Mouse (Mus musculus) neural tube, embryonic 10.5 days (tissue): ENCODE measurements at regions not wholly inside any gene's neighbourhood (a gene's known extent, or its start where the extent isn't known, plus 50 kb on each side); places are given as distances from the start of the nearest gene placed in this dataset.

Experiments
- DNase-seq: peaks from one replicate; pipeline ENCODE4 v3.0.0-alpha.2; 2017; ENCODE audit warnings: low spot score; ENCODE audit errors: extremely low spot score

GRCm38 (mm10) chr9:51518376-51518775 is 189.7 kb upstream of the 1810046K07Rik start:
- DNase-seq = no peak

- DNase-seq = no peak
Observed at GRCm38 (mm10) chr9:51523471-51523870, 194.8 kb upstream of the 1810046K07Rik start.

- no peak for DNase-seq
Observed at GRCm38 (mm10) chr9:51525906-51526305, 197.2 kb upstream of the 1810046K07Rik start.

GRCm38 (mm10) chr9:51538894-51539293 is 210.2 kb upstream of the 1810046K07Rik start:
- DNase-seq = no peak

- DNase-seq = no peak
Observed at GRCm38 (mm10) chr9:51541940-51542339, 213.2 kb upstream of the 1810046K07Rik start.

- no peak for DNase-seq
Observed at GRCm38 (mm10) chr9:51572040-51572439, 193.1 kb upstream of the Arhgap20 start.

GRCm38 (mm10) chr9:51581601-51582000 is 183.5 kb upstream of the Arhgap20 start:
- no peak for DNase-seq

- DNase-seq = no peak
Observed at GRCm38 (mm10) chr9:51593707-51594106, 171.4 kb upstream of the Arhgap20 start.

GRCm38 (mm10) chr9:51598706-51599105 is 166.4 kb upstream of the Arhgap20 start:
- DNase-seq = no peak

- DNase-seq = no peak
Observed at GRCm38 (mm10) chr9:51608158-51608557, 157.0 kb upstream of the Arhgap20 start.

- no peak for DNase-seq
Observed at GRCm38 (mm10) chr9:51608697-51609456, 156.3 kb upstream of the Arhgap20 start.

- DNase-seq = no peak
Observed at GRCm38 (mm10) chr9:51626156-51626555, 139.0 kb upstream of the Arhgap20 start.

GRCm38 (mm10) chr9:51636097-51636496 is 129.0 kb upstream of the Arhgap20 start:
- DNase-seq = no peak

GRCm38 (mm10) chr9:51636559-51637127 is 128.5 kb upstream of the Arhgap20 start:
- DNase-seq = no peak

GRCm38 (mm10) chr9:51637131-51637920 is 127.8 kb upstream of the Arhgap20 start:
- DNase-seq = no peak

- no peak for DNase-seq
Observed at GRCm38 (mm10) chr9:51641706-51642105, 123.4 kb upstream of the Arhgap20 start.

- no peak for DNase-seq
Observed at GRCm38 (mm10) chr9:51645426-51645825, 119.7 kb upstream of the Arhgap20 start.

- DNase-seq = no peak
Observed at GRCm38 (mm10) chr9:51653376-51654292, 111.5 kb upstream of the Arhgap20 start.

GRCm38 (mm10) chr9:51654645-51655044 is 110.5 kb upstream of the Arhgap20 start:
- no peak for DNase-seq

- no peak for DNase-seq
Observed at GRCm38 (mm10) chr9:51657796-51658195, 107.3 kb upstream of the Arhgap20 start.
